Mouse (Mus musculus): ENCODE data around the gene Olfr516.
"Not testable (repeated sequence)": the region's sequence is repeated elsewhere in the genome, so short reads cannot be mapped to it uniquely, and the experiment has no call there.

The Olfr516 gene

DNA sequence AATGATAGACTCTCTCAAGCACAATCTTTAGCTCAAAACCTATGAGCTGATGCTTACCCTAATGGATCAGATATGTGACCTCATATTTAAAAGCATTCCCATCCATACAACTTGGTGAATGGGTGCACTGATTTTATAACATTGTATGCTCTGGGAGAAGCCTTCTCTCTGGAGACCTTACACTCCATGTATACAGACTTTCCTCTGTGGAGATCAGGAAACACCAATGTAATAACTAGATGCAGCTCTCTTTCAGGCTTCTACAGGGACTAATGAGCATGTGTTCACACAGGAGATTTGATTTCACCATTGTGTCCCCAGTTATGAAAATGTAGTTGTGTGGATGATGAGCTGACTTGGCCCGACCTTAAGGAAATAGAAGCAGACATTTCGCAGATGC, at the start of gene Olfr516:
Gene Olfr516 (minus strand): TSS at position 101 of the 400 bp plus-strand sequence.
- no peak for DNase-seq (ENCODE audit: low spot score in 2 of 2)

DNA sequence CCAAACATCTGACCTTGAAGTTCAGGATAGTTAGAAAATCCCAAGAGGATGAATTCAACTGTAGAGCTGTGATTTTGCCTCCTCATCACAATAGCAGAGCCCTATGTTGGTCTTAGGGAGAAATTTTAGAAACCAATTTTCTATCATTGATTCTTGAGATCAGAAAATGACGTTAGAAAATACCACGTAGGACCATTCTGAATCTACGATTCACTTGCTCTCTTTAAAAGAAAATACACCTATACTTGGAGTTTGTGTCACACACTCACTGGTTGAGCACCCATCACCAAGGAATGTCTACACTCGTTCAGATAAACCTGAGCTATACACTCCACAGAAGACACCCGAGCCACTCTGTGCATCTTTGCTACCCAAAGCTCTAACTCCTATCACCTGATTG, 44.0 kb upstream of the Olfr516 start, which contains the start of gene Olfr519:
Gene Olfr519 (minus strand): TSS at position 101 of the 400 bp plus-strand sequence.
- DNase-seq (ENCODE audit: low spot score in 2 of 2): no peak

DNA sequence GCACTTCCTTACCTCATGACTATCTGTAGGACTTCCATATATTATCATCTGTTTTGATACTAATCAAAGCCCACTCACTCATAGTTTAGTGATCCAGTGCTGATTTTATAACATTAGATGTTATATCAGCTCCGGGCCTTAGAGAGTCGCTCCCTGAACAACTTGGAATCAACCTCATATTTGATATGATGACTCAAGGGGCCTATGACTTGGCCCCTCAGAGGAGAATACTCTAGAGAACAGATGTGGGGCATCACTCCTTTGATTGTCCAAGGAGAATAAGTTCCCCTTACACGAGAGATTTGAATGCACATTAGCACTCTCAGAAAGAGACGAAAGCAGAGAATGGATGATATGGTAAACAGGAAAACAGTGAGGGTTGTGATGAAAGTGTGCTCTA, 34.6 kb upstream of the Olfr516 start, which contains the start of gene Olfr518:
Gene Olfr518 (minus strand): TSS at position 101 of the 400 bp plus-strand sequence.
- DNase-seq (ENCODE audit: low spot score in 2 of 2): no peak

DNA sequence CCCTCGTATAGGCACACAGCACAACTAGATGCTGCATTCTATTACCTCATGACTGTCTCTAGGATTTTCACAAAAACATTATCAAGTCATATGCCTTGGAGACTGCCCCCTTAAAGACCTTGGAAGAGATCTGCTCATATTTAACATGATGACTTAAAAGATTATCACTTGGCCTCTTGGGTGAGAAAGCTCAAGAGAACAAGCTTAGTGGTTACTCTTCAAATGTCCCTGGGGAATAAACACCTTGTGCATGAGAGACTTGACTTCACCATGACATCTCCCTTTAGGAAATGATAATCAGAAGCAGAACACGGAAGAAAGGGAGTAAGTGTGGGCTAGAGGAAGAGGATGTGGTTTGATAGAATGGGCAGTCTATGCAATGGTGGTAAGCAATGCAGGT, 21.9 kb upstream of the Olfr516 start, which contains the start of gene Olfr517:
Gene Olfr517 (minus strand): TSS at position 101 of the 400 bp plus-strand sequence.
- no peak for DNase-seq (ENCODE audit: low spot score in 2 of 2)

DNA sequence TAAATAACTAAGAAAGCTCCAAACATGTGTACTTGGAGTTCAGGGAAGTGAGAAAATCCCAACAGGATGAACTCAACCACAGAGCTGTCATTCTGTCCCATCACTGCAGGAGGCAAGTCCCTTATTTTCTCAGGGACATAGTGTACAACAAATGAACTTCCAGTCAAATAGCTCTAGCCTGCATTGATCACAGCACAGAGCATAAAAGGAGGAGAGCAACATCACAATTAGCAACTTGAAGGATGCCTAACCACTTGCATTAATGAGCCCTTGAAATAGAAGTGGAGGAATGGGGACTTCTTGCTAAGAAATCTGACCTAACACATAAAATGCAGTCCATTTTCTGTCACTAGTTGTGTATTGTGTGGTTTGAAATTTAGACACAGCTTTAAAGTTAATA, 24.4 kb downstream of the Olfr516 start, which contains the start of gene Olfr514:
Gene Olfr514 (minus strand): TSS at position 101 of the 400 bp plus-strand sequence.
- DNase-seq (ENCODE audit: low spot score in 2 of 2): no peak

DNA sequence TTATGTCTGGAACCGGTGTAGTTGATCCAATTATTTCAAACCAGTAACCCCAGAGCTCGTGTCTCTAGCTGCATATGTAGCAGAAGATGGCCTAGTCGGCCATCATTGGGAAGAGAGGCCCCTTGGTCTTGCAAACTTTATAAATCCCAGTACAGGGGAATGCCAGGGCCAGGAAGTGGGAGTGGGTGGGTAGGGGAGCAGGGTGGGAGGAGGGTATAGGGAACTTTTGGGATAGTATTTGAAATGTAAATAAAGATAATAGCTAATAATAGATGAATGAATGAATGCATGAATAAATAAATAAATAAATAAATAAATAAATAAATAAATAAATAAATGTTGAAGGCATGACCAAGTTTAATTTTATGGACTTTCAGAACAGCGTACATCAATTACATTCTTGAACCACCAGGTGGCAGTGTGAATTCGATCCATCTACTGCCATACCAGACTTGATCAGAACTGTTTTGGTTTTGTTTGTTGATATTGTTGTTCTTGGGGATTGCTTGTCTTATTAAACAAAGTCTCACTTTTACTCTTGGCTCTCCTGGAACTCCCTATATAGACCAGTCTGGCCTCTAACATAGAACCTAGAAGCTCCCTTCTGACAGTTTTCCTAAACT, 35.6 kb downstream of the Olfr516 start:
- DNase-seq (ENCODE audit: low spot score in 2 of 2): not testable (repeated sequence)

DNA sequence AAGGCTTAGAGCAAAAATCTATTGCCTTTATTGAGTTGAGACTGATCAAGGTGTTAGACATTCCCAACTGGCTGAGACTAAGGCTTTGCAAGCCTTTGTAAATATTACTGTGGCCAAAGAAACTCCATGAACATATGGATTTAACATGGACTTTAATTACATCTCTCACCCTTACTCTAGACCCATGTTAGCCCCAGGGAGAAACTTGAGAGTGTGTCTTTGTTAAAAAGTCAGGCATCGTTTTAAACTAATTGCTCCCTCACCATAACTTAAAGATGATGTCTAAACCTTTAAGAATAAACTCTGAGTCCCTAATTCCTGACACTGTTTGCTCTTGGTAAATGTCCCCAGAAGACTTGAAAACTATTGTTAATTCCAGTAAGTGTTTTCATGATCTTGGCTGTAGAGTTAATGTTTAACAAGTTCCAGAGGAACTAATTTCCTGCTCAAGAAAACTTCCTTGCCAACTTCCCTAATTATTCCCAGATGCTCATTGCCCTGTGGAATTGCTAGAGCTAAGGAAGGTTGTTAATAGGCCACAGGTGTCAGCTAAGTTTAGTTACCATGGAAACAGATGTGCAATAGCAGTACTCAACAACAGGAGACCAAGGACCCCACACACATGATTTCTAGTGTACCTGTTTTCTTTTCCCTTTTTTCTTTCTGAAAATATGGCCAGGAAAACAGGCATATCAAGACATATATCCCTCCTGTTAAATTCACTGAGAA, 53.0 kb downstream of the Olfr516 start:
- DNase-seq (ENCODE audit: low spot score in 2 of 2): no peak
